Mouse (Mus musculus) liver, embryonic 16.5 days (tissue): ENCODE results near the gene Trip11. TPM values are rescaled to one million over a fixed set of nuclear protein-coding genes. Genes with fewer than 3 reads are reported as not detected.

Source experiments
- ATAC-seq: fragments of 200-750 bp; cut with Nextera tagmentation; 2 replicates; pipeline ENCODE4 v1.8.0; 2017; ENCODE audit warnings: low read depth, mild to moderate bottlenecking, moderate number of reproducible peaks, moderate library complexity
- H3K27ac ChIP-seq: fragments of 300-500 bp; sonication (generic); 2 replicates; pipeline ENCODE4 v1.5.1; 2014; ENCODE audit warnings: mild to moderate bottlenecking, low read length
- H3K27me3 ChIP-seq: fragments of 300-500 bp; sonication (generic); 2 replicates; pipeline ENCODE4 v1.6.1; 2014; ENCODE audit warnings: low read depth, low read length, mixed read lengths; ENCODE audit not compliant: control insufficient read depth, insufficient read depth
- H3K36me3 ChIP-seq: fragments of 300-500 bp; sonication (generic); 2 replicates; pipeline ENCODE4 v1.6.1; 2014; ENCODE audit warnings: mild to moderate bottlenecking; ENCODE audit not compliant: control insufficient read depth, insufficient read depth
- H3K4me1 ChIP-seq: fragments of 300-500 bp; sonication (generic); 2 replicates; pipeline ENCODE4 v1.6.1; 2014; ENCODE audit warnings: low read depth, low read length, mixed read lengths; ENCODE audit not compliant: control insufficient read depth
- H3K4me2 ChIP-seq: fragments of 300-500 bp; sonication (generic); 2 replicates; pipeline ENCODE4 v1.6.1; 2014; ENCODE audit warnings: low read depth, low read length, mixed read lengths
- H3K4me3 ChIP-seq: fragments of 300-500 bp; sonication (generic); 2 replicates; pipeline ENCODE4 v1.5.1; 2014; ENCODE audit warnings: low read depth, mild to moderate bottlenecking, low read length
- H3K9ac ChIP-seq: fragments of 300-500 bp; sonication (generic); 2 replicates; pipeline ENCODE4 v1.6.1; 2014; ENCODE audit warnings: low read depth, low read length
- H3K9me3 ChIP-seq: fragments of 300-500 bp; sonication (generic); replicated peaks from 2 replicates; pipeline ENCODE4 v1.6.1; 2016; ENCODE audit warnings: low read length; ENCODE audit not compliant: control insufficient read depth
- WGBS: fragments of 180-500 bp; shearing (Covaris S2); extraction: QIAGEN DNeasy Blood & Tissue Kit; methylation state at CpG from one replicate; pipeline ENCODE4 v1.1.7; 2014; ENCODE audit not compliant: insufficient replicate concordance; 5-methylcytosine and 5-hydroxymethylcytosine counted together
- polyA plus RNA-seq: library from polyadenylated mRNA; unstranded; fragments of >200 nt; fragmentation: Nextera tagmentation; extraction: Ambion mirVana; gene quantifications from 2 replicates; pipeline ENCODE4 v1.2.1, GENCODE M21; 2015

Gene Trip11
- polyA plus RNA-seq, 1 experiment from 2014 or later: 7.9 TPM

GRCm38 (mm10) chr12:101819570-101819969, 93.5 kb downstream of the Trip11 start:
- no peaks in the 10 kb centered on the region for H3K4me1 ChIP-seq
- H3K27me3 ChIP-seq: peaks cover 20% of the 10 kb centered on the region
- H3K4me2 ChIP-seq: peak overlapping the region; percentile 66
- no peak for ATAC-seq
- no peak overlapping the region for H3K9ac ChIP-seq
- H3K36me3 ChIP-seq: no peaks in the 10 kb centered on the region
- no peaks in the 10 kb centered on the region for H3K9me3 ChIP-seq
- H3K27ac ChIP-seq: no peak overlapping the region
- peak overlapping the region; percentile 53 for H3K4me3 ChIP-seq
- 26% methylated on average over 9 of the region's 9 CpGs for WGBS

DNA sequence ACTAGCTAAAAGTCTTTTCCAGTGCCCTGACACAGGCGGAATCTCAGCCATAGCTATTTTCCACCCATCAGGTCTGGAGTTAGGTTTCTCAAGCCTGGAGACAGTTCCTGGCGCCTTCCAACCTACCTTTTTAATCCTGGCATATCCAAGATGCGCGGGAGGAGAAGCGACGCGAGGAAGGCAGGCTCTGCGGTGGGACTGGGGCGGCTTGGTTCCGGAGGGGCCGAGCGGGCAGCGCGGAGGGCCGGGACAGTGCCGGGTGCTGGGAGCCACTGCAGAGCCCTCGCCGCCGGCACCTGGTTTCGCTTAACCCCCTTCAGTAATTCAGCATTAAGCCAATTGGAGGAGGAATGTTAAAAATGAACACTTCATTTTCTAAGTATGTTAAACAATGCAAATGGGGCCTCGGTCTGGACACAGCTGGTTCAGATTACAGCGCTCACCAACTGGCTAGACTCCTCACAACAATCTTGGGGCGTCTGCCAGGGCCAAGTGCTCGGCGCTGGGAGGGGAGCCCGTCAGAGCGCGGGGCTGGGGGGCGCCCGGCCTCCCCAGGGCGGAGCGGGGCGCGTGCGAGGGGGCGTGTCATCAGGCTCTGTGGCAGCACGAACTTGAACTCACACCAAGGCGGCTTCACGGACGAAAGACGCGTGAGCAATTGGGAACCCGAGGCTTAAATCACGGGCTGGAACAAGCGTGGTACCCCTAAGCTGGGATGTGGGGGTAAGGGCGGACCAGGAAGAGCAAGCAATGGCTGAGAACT, 94.3 kb downstream of the Trip11 start, which contains the start of gene Fbln5:
TSS of gene Fbln5 (minus strand) at position 448 of the 763 bp plus-strand sequence.
- no peaks in the 10 kb centered on the region for H3K4me1 ChIP-seq
- peak within 1 kb of the TSS; percentile 26; the same call in 1 of the 2 replicates for H3K9ac ChIP-seq
- ATAC-seq: no peak
- H3K4me3 ChIP-seq: peak within 1 kb of the TSS; percentile 53
- H3K27me3 ChIP-seq: peaks cover 20% of the 10 kb centered on the region
- 1% methylated on average over 46 of the region's 46 CpGs for WGBS
- H3K27ac ChIP-seq: no peak within 1 kb of the TSS
- peak within 1 kb of the TSS; percentile 66 for H3K4me2 ChIP-seq
- no peaks in the 10 kb centered on the region for H3K36me3 ChIP-seq
- no peaks in the 10 kb centered on the region for H3K9me3 ChIP-seq

- Histone ChIP-seq H3K36me3 (no peaks in the 10 kb centered on the region), H3K4me2 (peak overlapping the region; percentile 66), H3K4me3 (peak overlapping the region; percentile 53), H3K9me3 (no peaks in the 10 kb centered on the region), H3K27me3 (peaks cover 20% of the 10 kb centered on the region), H3K27ac (no peak overlapping the region), H3K4me1 (no peaks in the 10 kb centered on the region), H3K9ac (no peak overlapping the region; the same call in 1 of the 2 replicates)
- WGBS: 20% methylated on average over 11 of the region's 11 CpGs
- no peak for ATAC-seq
Observed at GRCm38 (mm10) chr12:101818246-101818607, 94.8 kb downstream of the Trip11 start.

- H3K9me3 ChIP-seq: no peaks in the 10 kb centered on the region
- 27% methylated on average over 5 of the region's 5 CpGs for WGBS
- no peak overlapping the region for H3K27ac ChIP-seq
- H3K27me3 ChIP-seq: peaks cover 20% of the 10 kb centered on the region
- H3K9ac ChIP-seq: no peak overlapping the region
- no peak overlapping the region for H3K4me3 ChIP-seq
- no peaks in the 10 kb centered on the region for H3K36me3 ChIP-seq
- no peak overlapping the region for H3K4me2 ChIP-seq
- peak; percentile 30; the same call in 1 of the 2 replicates for ATAC-seq
- H3K4me1 ChIP-seq: no peaks in the 10 kb centered on the region
Observed at GRCm38 (mm10) chr12:101816810-101817209, 96.3 kb downstream of the Trip11 start.

DNA sequence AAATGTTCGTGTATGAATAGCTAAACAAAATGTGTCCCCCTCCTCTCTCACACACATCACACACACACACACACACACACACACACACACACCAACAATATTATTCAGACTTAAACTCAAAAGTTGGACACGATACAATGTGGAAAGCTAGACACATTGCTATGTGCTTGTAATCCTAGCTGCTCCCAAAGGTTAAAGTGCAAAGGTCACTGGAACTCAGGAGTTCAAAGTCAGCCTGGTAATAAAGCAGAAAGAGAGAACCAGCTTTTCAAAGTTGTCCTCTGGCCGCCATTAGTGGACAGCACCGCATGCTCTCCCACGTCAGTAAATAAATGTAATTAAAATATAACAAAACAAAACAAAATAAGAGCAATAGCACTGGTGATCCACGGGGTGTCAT, 97.3 kb downstream of the Trip11 start:
- peaks cover 20% of the 10 kb centered on the region for H3K27me3 ChIP-seq
- no peaks in the 10 kb centered on the region for H3K36me3 ChIP-seq
- no peak overlapping the region for H3K9ac ChIP-seq
- no peaks in the 10 kb centered on the region for H3K9me3 ChIP-seq
- no peak for ATAC-seq
- H3K4me3 ChIP-seq: no peak overlapping the region
- WGBS: 61% methylated on average over 6 of the region's 6 CpGs
- H3K4me2 ChIP-seq: no peak overlapping the region
- H3K4me1 ChIP-seq: no peaks in the 10 kb centered on the region
- no peak overlapping the region for H3K27ac ChIP-seq

DNA sequence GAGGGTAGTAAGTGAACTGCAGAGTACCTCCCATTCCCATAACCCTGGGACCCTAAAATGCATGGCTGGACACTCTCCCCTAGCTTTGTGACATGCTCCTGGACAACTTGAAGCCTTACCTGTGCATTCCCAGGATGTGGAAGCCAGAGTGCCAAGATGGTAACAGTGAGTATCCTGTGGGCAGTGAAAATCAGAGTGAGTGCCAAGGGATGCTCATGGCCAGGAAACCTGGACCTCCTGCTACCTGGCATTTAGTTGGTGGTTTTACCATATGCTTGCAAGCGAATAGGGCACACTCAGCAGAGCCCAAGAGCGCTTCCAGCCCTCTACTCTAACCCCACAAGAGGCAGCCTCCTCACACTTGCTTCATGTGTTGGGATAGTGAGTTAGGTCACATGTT, 98.6 kb downstream of the Trip11 start:
- Histone ChIP-seq H3K27ac (no peak overlapping the region), H3K4me3 (no peak overlapping the region), H3K4me1 (no peaks in the 10 kb centered on the region), H3K27me3 (peaks cover 16% of the 10 kb centered on the region), H3K9me3 (no peaks in the 10 kb centered on the region), H3K9ac (no peak overlapping the region), H3K4me2 (no peak overlapping the region), H3K36me3 (no peaks in the 10 kb centered on the region)
- ATAC-seq: no peak
- 45% methylated on average over 2 of the region's 2 CpGs for WGBS

GRCm38 (mm10) chr12:101811181-101811580, 101.9 kb downstream of the Trip11 start:
- no peaks in the 10 kb centered on the region for H3K27me3 ChIP-seq
- no peaks in the 10 kb centered on the region for H3K9me3 ChIP-seq
- no peaks in the 10 kb centered on the region for H3K4me1 ChIP-seq
- no peak overlapping the region for H3K4me2 ChIP-seq
- no peak overlapping the region for H3K27ac ChIP-seq
- no peak overlapping the region for H3K9ac ChIP-seq
- ATAC-seq: no peak
- H3K4me3 ChIP-seq: no peak overlapping the region
- no peaks in the 10 kb centered on the region for H3K36me3 ChIP-seq
- 47% methylated on average over 6 of the region's 6 CpGs for WGBS

DNA sequence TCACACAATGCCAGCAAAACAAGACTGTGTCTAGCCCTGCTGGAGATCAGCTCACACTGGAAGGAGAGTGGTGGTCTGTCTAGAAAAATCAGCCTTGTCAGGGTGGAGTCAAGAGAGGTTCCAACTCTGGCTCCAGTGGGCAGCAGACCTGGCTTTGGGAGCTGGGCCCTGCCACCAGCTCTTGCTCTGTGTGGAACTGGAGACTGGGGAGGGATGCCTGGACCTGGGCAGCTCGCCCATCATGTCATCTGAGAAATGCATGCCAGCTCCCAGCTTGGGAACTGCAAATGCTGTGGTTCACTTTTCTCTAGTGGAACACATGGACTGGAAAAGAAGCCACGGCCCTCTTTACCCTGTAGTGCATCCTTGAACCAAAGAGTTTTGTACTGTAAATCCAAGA, 102.6 kb downstream of the Trip11 start:
- no peak for ATAC-seq
- Histone ChIP-seq H3K4me3 (no peak overlapping the region), H3K9ac (no peak overlapping the region), H3K36me3 (no peaks in the 10 kb centered on the region), H3K4me2 (no peak overlapping the region), H3K4me1 (no peaks in the 10 kb centered on the region), H3K9me3 (no peaks in the 10 kb centered on the region), H3K27me3 (no peaks in the 10 kb centered on the region), H3K27ac (no peak overlapping the region)
- 17% methylated on average over 2 of the region's 2 CpGs for WGBS

GRCm38 (mm10) chr12:101807400-101807799, 105.7 kb downstream of the Trip11 start:
- H3K27ac ChIP-seq: no peak overlapping the region
- H3K4me2 ChIP-seq: no peak overlapping the region
- ATAC-seq: no peak
- 42% methylated on average over 2 of the region's 2 CpGs for WGBS
- no peak overlapping the region for H3K9ac ChIP-seq
- no peaks in the 10 kb centered on the region for H3K36me3 ChIP-seq
- no peak overlapping the region for H3K4me3 ChIP-seq
- H3K9me3 ChIP-seq: no peaks in the 10 kb centered on the region
- H3K27me3 ChIP-seq: no peaks in the 10 kb centered on the region
- H3K4me1 ChIP-seq: no peaks in the 10 kb centered on the region
